Mouse (Mus musculus) kidney, postnatal 4 days (tissue): Measurements from ENCODE around the gene Pigw.

Source experiments
- DNase-seq, 2 experiments: peaks; one replicate each; pipeline ENCODE4 v3.0.0; 2021; ENCODE audit warnings: mixed read lengths in 2 of 2

Gene Pigw

DNA sequence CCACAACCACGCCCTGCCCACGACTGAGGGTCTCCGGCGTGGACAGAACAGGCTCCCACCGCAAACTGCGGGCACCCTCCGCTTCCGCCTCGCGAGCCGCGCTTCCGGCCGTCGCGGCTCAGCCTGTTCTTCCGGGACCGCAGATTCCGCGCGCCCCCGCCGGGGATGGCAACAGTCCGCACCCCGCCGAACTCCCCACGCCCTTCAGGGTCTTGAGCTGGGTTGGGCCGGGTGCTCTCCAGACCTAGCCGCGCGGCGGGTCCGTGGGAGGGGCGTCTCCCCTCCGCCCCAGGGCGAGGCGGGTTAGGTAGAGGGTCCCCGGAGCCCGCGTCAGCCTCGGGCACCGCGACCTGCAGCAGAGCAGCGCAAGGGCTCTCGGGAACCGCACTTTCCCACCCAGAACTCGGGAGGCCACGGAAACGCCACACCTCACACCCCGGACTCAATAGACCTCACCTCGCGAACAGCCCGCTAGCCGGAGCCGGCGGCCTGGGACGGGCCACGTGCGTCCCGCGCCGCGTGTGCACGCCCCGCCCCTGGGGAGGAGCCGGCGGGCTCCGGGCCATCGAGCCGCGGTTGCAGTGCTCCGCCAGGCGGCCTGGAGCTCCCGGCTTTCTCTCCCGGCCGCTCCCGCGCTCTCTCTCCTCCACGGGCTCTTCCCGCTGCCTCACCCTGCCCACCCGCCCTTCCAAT lies at the start of gene Pigw, which contains the start of gene Myo19:
Pigw (minus strand) TSS at position 514 of the 693 bp plus-strand sequence.
Myo19 (plus strand) TSS at position 377 of the 693 bp plus-strand sequence.
- DNase-seq = peak; percentile 86 to 92

DNA sequence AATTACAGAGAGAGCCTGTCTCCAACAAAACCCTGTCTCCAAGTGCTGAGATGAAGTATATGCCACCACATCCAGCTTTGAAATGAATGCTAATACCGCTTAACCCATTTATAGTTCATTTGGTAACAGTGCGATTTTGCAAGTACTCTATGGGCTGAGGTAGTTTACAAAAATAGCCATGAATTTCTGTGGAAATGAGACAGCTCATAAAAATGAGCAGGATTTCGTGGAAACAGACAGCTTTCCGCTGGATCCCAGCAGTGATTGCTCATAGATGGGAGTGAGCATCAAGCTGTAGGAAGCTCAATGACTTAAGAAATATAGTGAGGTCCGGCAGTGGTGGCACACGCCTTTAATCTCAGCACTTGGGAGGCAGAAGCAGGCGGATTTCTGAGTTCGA lies 40.9 kb upstream of the Pigw start:
- no peak for DNase-seq

GRCm38 (mm10) chr11:84919951-84920350 lies 39.9 kb upstream of the Pigw start:
- no peak for DNase-seq

GRCm38 (mm10) chr11:84919276-84919675 lies 39.2 kb upstream of the Pigw start:
- DNase-seq = peak; percentile 46 to 60

- DNase-seq = peak; percentile 95
Observed at GRCm38 (mm10) chr11:84918425-84918824, 38.3 kb upstream of the Pigw start.

DNA sequence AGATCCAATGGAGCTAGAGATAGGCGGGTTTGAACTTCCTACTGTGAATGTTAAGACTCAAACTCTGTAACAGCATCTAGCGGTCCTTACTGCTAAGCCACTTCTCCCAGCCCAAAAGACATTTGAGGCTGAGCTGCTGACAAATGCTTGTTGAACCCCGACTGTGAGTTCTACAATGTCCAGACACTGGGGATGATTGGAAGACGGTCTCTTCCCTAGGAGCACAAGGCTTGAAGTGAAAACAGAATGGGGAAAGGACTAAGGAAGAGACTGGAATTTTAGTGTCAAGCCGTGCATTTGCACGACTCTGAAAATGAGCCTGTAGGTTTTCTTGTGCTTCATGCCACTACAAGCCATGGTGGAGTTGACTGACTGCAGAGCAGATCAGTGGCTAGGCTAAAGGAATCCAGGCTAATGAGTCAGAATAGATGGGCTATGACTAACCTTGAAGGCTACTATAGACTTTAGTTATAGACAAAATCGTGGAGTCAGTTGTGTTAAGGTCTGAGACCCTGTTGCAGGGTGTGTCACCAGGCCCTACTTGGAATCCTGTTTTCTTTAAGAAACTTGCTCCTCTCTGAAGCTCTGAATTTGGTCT lies 36.7 kb upstream of the Pigw start:
- DNase-seq = no peak

DNA sequence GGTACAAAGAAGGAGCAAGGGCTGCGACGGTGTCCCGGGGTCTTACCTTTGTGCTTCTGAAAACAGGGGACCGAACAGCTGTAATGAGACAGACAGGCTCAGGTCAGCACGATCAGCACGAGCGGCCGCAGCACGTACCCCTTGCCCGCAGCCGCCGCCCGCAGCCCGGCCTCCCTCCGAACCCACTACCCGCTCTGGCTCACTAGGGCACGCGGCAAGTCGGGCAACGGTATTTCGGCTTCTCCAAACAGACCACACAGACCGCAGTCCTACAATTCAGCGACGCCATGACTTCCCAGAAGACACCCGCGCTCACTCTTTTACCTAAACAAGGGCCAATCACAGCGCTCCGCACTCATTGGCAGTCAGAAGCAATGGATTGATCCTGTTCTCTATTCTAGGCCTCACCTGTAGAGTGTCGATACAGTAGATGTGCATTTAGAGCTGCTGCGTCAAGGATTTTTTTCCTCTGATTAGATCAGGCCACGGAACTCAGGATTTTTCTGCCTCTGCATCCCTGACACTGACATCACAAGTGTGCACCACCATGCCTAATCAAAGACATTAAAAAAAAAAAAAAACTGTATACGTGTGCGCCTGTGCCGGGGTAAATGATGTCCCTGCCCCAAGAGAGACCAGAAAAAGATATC lies 36.1 kb upstream of the Pigw start, which contains the start of gene Znhit3:
Znhit3 (minus strand) TSS at position 314 of the 650 bp plus-strand sequence.
- peak; percentile 83 to 89 for DNase-seq

- no peak for DNase-seq
Observed at GRCm38 (mm10) chr11:84914673-84915072, 34.6 kb upstream of the Pigw start.

DNA sequence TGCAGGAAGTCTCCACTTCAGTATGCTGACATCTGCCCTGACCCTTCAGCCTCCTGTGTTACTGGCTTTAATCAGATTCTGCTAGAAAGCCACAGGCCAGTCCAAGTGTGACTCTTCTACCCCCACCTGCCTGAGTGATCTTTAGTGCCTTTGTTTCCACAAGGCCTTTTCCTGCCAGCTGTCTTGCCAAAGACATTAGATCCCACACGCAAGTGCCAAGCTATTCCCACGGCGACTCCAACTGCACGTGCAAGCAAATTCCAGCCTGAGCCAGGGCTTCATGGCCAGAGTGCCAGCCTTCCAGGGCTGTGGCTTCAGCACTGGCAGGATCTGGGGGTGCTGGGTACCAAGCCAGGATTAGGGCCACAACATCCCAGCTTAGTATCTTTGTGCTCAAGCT lies 30.3 kb upstream of the Pigw start:
- no peak for DNase-seq

DNA sequence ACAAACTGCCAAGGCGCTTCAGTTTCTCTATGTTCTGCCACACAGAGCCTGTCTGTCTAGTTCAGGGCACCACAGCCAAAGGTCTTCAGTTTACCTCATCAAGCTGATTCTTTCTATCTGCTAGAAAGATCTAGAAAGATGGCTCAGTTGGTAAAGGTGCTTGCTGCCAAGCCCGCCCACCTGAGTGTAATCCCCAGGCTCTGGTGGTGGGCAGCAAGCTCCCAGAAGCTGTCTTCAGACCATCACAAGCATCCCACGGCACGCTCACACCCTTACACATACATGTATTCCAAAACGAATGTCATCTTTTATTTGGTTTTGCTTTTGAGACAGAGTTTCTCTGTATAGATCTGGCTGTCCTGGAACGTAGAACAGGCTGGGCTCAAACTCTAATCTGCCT lies 28.4 kb upstream of the Pigw start:
- DNase-seq = no peak

DNA sequence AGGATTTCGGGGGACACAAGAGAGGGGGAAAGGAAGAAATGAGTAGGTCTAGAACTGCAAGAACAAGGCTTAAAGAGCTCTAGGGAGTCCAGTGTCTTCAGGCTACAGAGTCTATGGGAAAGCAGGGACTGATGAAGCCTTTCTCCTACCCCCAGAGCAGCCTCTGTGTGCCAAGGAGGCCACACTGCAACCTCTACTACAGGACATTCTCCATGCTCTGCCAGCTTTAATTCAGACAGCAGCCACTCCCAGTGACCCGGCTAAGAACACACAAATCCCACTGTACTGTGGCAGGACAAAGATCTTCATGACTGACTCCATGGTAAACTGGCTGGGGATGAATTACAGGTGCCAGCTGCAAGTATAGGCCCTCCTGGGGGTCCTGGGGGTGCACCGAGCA lies 27.0 kb upstream of the Pigw start:
- no peak for DNase-seq

DNA sequence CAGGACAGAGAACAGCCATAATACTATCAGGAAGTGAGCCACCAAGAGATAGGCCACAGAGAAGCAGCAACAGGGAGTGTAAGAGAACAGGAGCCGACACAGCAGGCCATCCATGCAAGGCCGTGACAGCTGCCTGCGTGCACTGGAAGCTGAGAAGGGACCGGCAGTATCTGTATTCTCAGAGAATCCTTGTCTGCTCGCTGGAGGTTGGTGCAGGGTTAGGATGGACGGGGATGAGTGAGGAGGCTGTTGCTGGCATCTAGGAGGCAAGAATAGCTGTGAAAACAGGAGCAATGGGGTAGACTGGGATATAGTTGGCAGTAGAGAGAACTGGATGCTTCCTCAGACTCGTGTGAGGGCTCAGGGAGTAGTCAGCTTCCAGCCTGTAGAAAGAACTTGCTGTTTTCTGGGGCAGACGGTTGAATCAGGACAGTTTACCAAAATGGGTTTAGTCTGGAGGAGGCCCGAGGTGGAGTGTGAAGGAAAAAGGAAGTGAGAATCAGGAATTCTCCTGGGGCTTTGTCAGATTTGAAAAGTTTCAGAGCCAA lies 24.6 kb upstream of the Pigw start:
- no peak for DNase-seq

DNA sequence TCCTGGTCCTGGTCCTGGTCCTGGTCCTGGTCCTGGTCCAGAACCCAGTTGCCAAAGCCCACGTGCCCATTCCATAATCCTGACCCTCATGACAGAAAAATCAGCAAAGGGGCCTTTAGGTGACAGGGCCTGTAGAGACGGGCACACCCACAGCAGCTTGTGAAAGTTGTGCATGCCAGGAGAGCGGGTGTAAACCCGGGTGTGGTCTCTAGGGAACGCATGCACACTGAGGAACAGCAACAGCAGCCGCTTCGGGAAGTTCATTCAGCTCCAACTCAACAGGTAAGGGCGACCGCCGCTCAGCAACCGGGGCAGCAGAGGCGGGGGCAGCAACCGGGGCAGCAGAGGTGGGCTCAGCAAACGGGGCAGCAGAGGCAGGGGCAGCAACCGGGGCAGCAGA lies 13.0 kb upstream of the Pigw start:
- DNase-seq = no peak

GRCm38 (mm10) chr11:84891705-84892104 lies 11.6 kb upstream of the Pigw start:
- no peak for DNase-seq

- no peak for DNase-seq
Observed at GRCm38 (mm10) chr11:84889492-84889891, 9.4 kb upstream of the Pigw start.

- no peak for DNase-seq
Observed at GRCm38 (mm10) chr11:84888025-84888424, 7.9 kb upstream of the Pigw start.

GRCm38 (mm10) chr11:84886767-84887511 lies 6.9 kb upstream of the Pigw start:
- no peak for DNase-seq

DNA sequence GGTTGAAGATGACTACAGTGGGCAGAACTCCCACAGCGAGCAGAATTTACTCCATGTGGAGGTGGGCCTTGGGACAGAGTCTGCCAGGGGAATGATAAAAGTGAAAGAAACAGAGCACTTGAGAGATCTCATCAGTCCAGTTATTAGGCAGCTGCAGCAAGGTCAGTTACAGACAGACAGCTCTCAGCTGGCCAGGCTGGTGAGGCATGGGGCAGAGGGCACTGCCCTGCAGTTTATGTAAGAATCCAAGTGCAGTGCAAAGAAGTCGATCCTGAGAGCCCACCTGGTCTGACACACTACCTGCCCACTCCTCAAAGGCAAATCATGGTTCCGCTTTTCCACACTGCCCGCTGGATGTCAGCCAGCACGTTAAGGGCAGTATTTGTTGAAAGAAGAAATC lies 6.2 kb upstream of the Pigw start:
- DNase-seq = peak in 1 of 2 experiments; percentile 15

DNA sequence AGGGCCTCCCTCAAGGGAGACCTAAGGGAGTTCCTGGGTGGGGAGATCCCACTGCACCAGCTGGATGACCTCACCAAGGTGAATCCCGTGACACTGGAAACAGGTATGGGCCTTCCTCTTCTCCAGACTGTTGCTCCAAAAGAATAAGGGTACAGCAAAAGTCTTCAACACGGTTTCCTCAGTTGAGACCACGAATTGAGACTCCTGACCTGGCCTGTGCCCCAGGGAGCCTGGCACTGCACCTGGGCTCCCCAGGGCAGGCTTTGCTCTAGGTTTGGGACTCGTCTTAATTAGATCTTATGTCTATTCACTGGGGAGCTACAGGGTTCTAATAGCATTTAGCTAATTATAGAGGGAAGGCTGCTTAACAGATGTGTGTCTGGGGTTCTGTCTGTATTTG lies 5.2 kb upstream of the Pigw start:
- DNase-seq = no peak

DNA sequence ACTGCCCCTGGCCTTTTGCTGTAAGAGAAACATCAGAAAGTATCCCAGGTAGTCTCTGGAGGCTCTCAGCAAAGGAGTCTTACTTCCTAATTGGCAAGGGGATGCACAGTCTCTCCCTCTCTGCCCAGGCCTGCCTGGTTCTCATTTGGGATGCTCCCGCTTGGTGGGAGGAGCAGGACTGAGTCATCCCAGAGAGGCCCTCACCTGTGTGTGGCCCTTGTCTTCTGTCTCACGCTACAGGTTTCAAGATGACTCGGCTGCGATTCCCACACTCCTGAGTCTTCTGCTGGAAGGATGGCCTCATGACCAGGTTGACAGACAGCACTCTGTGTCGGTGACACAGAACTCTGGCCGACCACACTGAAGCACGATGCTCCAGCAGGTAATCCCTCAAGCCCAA lies 2.3 kb upstream of the Pigw start:
- DNase-seq = no peak

GRCm38 (mm10) chr11:84880971-84881370 lies 886 bp upstream of the Pigw start:
- no peak for DNase-seq

DNA sequence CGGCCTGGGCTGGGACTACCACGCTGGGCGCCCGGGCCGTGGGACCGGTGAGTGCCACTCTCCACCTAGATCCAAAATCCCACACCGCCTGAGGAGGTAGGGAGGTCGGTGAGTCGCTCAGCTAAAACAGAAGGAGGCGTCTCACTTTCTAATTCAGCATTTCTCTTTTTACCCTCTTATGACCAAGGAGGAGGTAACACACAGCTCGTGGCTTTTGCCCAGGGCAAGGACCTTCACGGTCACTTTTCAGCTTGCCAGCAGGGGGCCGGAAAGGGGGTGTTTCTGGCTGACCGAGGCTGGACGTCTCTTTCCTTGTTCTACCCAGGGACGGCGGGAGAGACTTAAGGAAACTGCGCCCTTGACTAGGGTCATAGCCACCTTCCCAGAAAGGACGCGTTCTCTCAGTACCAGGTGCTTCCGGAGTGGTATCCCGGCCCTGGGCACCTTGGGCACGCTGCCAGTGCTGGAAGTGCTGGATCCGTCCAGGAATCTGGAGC lies 428 bp upstream of the Pigw start:
- DNase-seq = peak; percentile 78 to 85
